Mouse (Mus musculus) MEL (cell line): ENCODE measurements around the gene Cdh23. TPM values are rescaled to one million over a fixed set of nuclear protein-coding genes. Genes with fewer than 3 reads are reported as not detected.

Source experiments
- DNase-seq: peaks from one replicate; pipeline ENCODE4 v3.0.0; 2011; ENCODE audit warnings: low read depth, low spot score
- H3K27ac ChIP-seq: 2 replicates; pipeline ENCODE4 v1.5.1; 2012; ENCODE audit warnings: low read depth, mild to moderate bottlenecking, control low read depth, low read length, moderate library complexity; ENCODE audit not compliant: control insufficient read depth
- H3K27me3 ChIP-seq, 2 experiments: fragments of 150-350 bp in 1 of 2; sonication (generic) in 1 of 2; 2 replicates each; pipeline ENCODE4 v1.6.1; 2012; ENCODE audit warnings: low read length in 2 of 2, mild to moderate bottlenecking in 2 of 2, improper control_type of control experiment in 1 of 2, moderate library complexity in 1 of 2; ENCODE audit not compliant: insufficient read depth in 2 of 2, control insufficient read depth in 1 of 2
- H3K36me3 ChIP-seq, 2 experiments: 2 replicates each; pipeline ENCODE4 v1.6.1; 2012 to 2014; ENCODE audit warnings: low read length in 2 of 2, improper control_type of control experiment in 1 of 2, inconsistent platforms in 1 of 2, mild to moderate bottlenecking in 1 of 2; ENCODE audit not compliant: insufficient read depth in 2 of 2, control insufficient read depth in 1 of 2
- H3K4me1 ChIP-seq, 2 experiments: fragments of 150-350 bp in 1 of 2; sonication (generic) in 1 of 2; 2 replicates each; pipeline ENCODE4 v1.6.1; 2012; ENCODE audit warnings: low read length in 2 of 2, improper control_type of control experiment in 1 of 2, mild to moderate bottlenecking in 1 of 2; ENCODE audit not compliant: insufficient read depth in 2 of 2, control insufficient read depth in 1 of 2
- H3K4me3 ChIP-seq, 2 experiments: fragments of 150-350 bp in 1 of 2; sonication (generic) in 1 of 2; 2 replicates each; pipeline ENCODE4 v1.5.1; 2012; ENCODE audit warnings: low read depth in 2 of 2, low read length in 2 of 2, mild to moderate bottlenecking in 2 of 2, moderate library complexity in 2 of 2, control low read depth in 1 of 2, improper control_type of control experiment in 1 of 2; ENCODE audit not compliant: control insufficient read depth in 1 of 2, insufficient read depth in 1 of 2
- H3K79me2 ChIP-seq: 2 replicates; pipeline ENCODE4 v1.6.1; 2012; ENCODE audit warnings: mild to moderate bottlenecking, low read length, moderate library complexity; ENCODE audit not compliant: control insufficient read depth, poor library complexity, insufficient read depth
- H3K9ac ChIP-seq: 2 replicates; pipeline ENCODE4 v1.6.1; 2012; ENCODE audit warnings: low read depth, mild to moderate bottlenecking, control low read depth, low read length, moderate library complexity; ENCODE audit not compliant: control insufficient read depth, poor library complexity, severe bottlenecking
- H3K9me3 ChIP-seq: fragments of 150-350 bp; sonication (generic); replicated peaks from 2 replicates; pipeline ENCODE4 v1.6.1; 2012; ENCODE audit warnings: mild to moderate bottlenecking, low read length, improper control_type of control experiment, moderate library complexity; ENCODE audit not compliant: insufficient read depth
- BHLHE40 ChIP-seq: IDR thresholded peaks from 2 replicates; pipeline ENCODE4 v1.6.1; 2012; ENCODE audit warnings: low read depth, mild to moderate bottlenecking, inconsistent platforms, low read length, improper control_type of control experiment, borderline replicate concordance
- CHD1 ChIP-seq: IDR thresholded peaks from 2 replicates; pipeline ENCODE4 v1.6.1; 2012; ENCODE audit warnings: low read depth, mild to moderate bottlenecking, inconsistent platforms, low read length, improper control_type of control experiment
- CTCF ChIP-seq, 3 experiments: IDR thresholded peaks in 2 of 3; conservative IDR thresholded peaks in 1 of 3; 2 replicates each; pipeline ENCODE4 v1.5.1; 2011 to 2012; ENCODE audit warnings: low read length in 3 of 3, low read depth in 2 of 3, mild to moderate bottlenecking in 2 of 3, improper control_type of control experiment in 1 of 3, inconsistent platforms in 1 of 3, mixed read lengths in 1 of 3, moderate library complexity in 1 of 3; ENCODE audit not compliant: control insufficient read depth in 1 of 3, insufficient read depth in 1 of 3, poor library complexity in 1 of 3, severe bottlenecking in 1 of 3
- EP300 ChIP-seq, 2 experiments: IDR thresholded peaks; 2 replicates each; pipeline ENCODE4 v1.6.1; 2011; ENCODE audit warnings: improper control_type of control experiment in 2 of 2, low read length in 2 of 2, low read depth in 1 of 2, mild to moderate bottlenecking in 1 of 2
- GABPA ChIP-seq: IDR thresholded peaks from 2 replicates; pipeline ENCODE4 v1.6.1; 2012; ENCODE audit warnings: low read depth, mild to moderate bottlenecking, inconsistent platforms, low read length, improper control_type of control experiment, moderate library complexity
- GATA1 ChIP-seq: IDR thresholded peaks from 2 replicates; pipeline ENCODE4 v1.6.1; 2011; ENCODE audit warnings: low read depth, low read length, improper control_type of control experiment
- HCFC1 ChIP-seq: IDR thresholded peaks from 2 replicates; pipeline ENCODE4 v1.6.1; 2012; ENCODE audit warnings: low read depth, mild to moderate bottlenecking, inconsistent platforms, low read length, improper control_type of control experiment, moderate library complexity
- JUND ChIP-seq: IDR thresholded peaks from 2 replicates; pipeline ENCODE4 v1.6.1; 2011; ENCODE audit warnings: low read depth, mild to moderate bottlenecking, improper control_type of control experiment, low read length
- KAT2A ChIP-seq: conservative IDR thresholded peaks from 2 replicates; pipeline ENCODE4 v1.6.1; 2012; ENCODE audit warnings: low read depth, low read length, improper control_type of control experiment, inconsistent platforms
- MAFK ChIP-seq: IDR thresholded peaks from 2 replicates; pipeline ENCODE4 v1.6.1; 2011; ENCODE audit warnings: low read depth, mild to moderate bottlenecking, low read length, improper control_type of control experiment, borderline replicate concordance
- MAZ ChIP-seq: IDR thresholded peaks from 2 replicates; pipeline ENCODE4 v1.6.1; 2012; ENCODE audit warnings: low read depth, mild to moderate bottlenecking, inconsistent platforms, low read length, improper control_type of control experiment
- MEF2A ChIP-seq: IDR thresholded peaks from 2 replicates; pipeline ENCODE4 v1.6.1; 2014; ENCODE audit warnings: low read depth, mild to moderate bottlenecking, inconsistent platforms, low read length, improper control_type of control experiment; ENCODE audit not compliant: poor library complexity, insufficient replicate concordance, severe bottlenecking; ENCODE audit errors: extremely low read depth
- MXI1 ChIP-seq: IDR thresholded peaks from 2 replicates; pipeline ENCODE4 v1.6.1; 2011; ENCODE audit warnings: mild to moderate bottlenecking, low read depth, low read length, improper control_type of control experiment
- MYC ChIP-seq: IDR thresholded peaks from 2 replicates; pipeline ENCODE4 v1.6.1; 2011; ENCODE audit warnings: low read depth, mild to moderate bottlenecking, low read length, improper control_type of control experiment, moderate library complexity
- POLR2AphosphoS5 ChIP-seq: IDR thresholded peaks from 2 replicates; pipeline ENCODE4 v1.6.1; 2012; ENCODE audit warnings: low read depth, borderline replicate concordance, mild to moderate bottlenecking, inconsistent platforms, low read length, moderate library complexity, mixed read lengths
- RAD21 ChIP-seq: IDR thresholded peaks from 2 replicates; pipeline ENCODE4 v1.6.1; 2011; ENCODE audit warnings: mild to moderate bottlenecking, low read depth, low read length, improper control_type of control experiment
- RCOR1 ChIP-seq: IDR thresholded peaks from 2 replicates; pipeline ENCODE4 v1.6.1; 2012; ENCODE audit warnings: low read depth, mild to moderate bottlenecking, inconsistent platforms, low read length, improper control_type of control experiment
- SMC3 ChIP-seq: IDR thresholded peaks from 2 replicates; pipeline ENCODE4 v1.6.1; 2011; ENCODE audit warnings: low read depth, low read length, improper control_type of control experiment
- TCF12 ChIP-seq: IDR thresholded peaks from 2 replicates; pipeline ENCODE4 v1.6.1; 2014; ENCODE audit warnings: low read depth, mild to moderate bottlenecking, inconsistent platforms, low read length, improper control_type of control experiment, moderate library complexity
- USF1 ChIP-seq: IDR thresholded peaks from 2 replicates; pipeline ENCODE4 v1.6.1; 2014; ENCODE audit warnings: low read depth, mild to moderate bottlenecking, inconsistent platforms, low read length, improper control_type of control experiment, moderate library complexity
- ZMIZ1 ChIP-seq: IDR thresholded peaks from 2 replicates; pipeline ENCODE4 v1.6.1; 2012; ENCODE audit warnings: low read depth, mild to moderate bottlenecking, inconsistent platforms, low read length, improper control_type of control experiment, moderate library complexity
- ZNF384 ChIP-seq: IDR thresholded peaks from 2 replicates; pipeline ENCODE4 v1.6.1; 2012; ENCODE audit warnings: low read depth, mild to moderate bottlenecking, inconsistent platforms, low read length, improper control_type of control experiment
- polyA plus RNA-seq, 2 experiments: library from polyadenylated mRNA; stranded (reverse) in 1 of 2; unstranded in 1 of 2; fragments of >175 nt in 1 of 2; fragments of >200 nt in 1 of 2; gene quantifications; 2 replicates each; pipeline versions ENCODE4 v1.2.1 to v1.2.4; 2012; ENCODE audit warnings: low replicate concordance in 2 of 2, low read depth in 1 of 2; ENCODE audit not compliant: insufficient read length in 2 of 2, insufficient read depth in 1 of 2, missing spikeins in 1 of 2
- total RNA-seq: library from RNA; depleted of rRNA; stranded (reverse); fragments of 300-350 nt; gene quantifications from 2 replicates; pipeline ENCODE4 v1.2.3, GENCODE M21; 2012

Gene Cdh23
- total and polyA plus RNA-seq, 3 experiments: 0.04 TPM; not detected in 2

GRCm38 (mm10) chr10:60357901-60358300 is 338.4 kb downstream of the Cdh23 start:
- no peaks in the 10 kb centered on the region for H3K36me3 ChIP-seq
- H3K27me3 ChIP-seq: no peaks in the 10 kb centered on the region
- H3K9me3 ChIP-seq: no peaks in the 10 kb centered on the region
- no peaks in the 10 kb centered on the region for H3K79me2 ChIP-seq
- H3K4me1 ChIP-seq: no peaks in the 10 kb centered on the region
- DNase-seq: no peak
- no peak overlapping the region for H3K9ac ChIP-seq
- TF ChIP-seq POLR2AphosphoS5 (no peak), TCF12 (no peak), USF1 (no peak), ZNF384 (no peak), MAZ (no peak), MAFK (no peak), SMC3 (no peak), GATA1 (no peak), RAD21 (no peak), KAT2A (no peak), EP300 (IDR thresholded peaks at IDR 0.05; ENCODE audit: low read depth in 1 of 2, low read length in 2 of 2) (no peak), HCFC1 (no peak), MXI1 (no peak), GABPA (no peak), ZMIZ1 (no peak), CHD1 (no peak), MYC (no peak), BHLHE40 (no peak)
- no peak overlapping the region for H3K27ac ChIP-seq
- no peak overlapping the region for H3K4me3 ChIP-seq

- Histone ChIP-seq H3K4me1 (no peaks in the 10 kb centered on the region), H3K9ac (no peak overlapping the region)
- TF ChIP-seq MEF2A (no peak), CTCF (IDR thresholded peaks at IDR 0.05 in 2 of 3, conservative IDR thresholded peaks at IDR 0.05 in 1 of 3; ENCODE audit: control insufficient read depth in 1 of 3, insufficient read depth in 1 of 3, low read depth in 2 of 3, low read length in 3 of 3, poor library complexity in 1 of 3, severe bottlenecking in 1 of 3) (no peak), JUND (no peak), MXI1 (no peak), RCOR1 (no peak)
- TF ChIP-seq, all 39 proteins: peak for 0
- Histone ChIP-seq H3K4me3 (no peak overlapping the region), H3K27me3 (no peaks in the 10 kb centered on the region), H3K36me3 (no peaks in the 10 kb centered on the region), H3K79me2 (no peaks in the 10 kb centered on the region), H3K9me3 (no peaks in the 10 kb centered on the region), H3K27ac (no peak overlapping the region)
- DNase-seq: no peak
Observed at GRCm38 (mm10) chr10:60357441-60357840, 338.8 kb downstream of the Cdh23 start.
